Mouse (Mus musculus): Measurements from ENCODE around the gene Tesc. TPM values are rescaled to one million over a fixed set of nuclear protein-coding genes. Genes with fewer than 3 reads are reported as not detected.

Tesc gene
- total and polyA plus RNA-seq, 3 experiments: 0.34 to 0.80 TPM; not detected in 1

- dilution Hi-C loops (cut with MboI; ENCODE audit: extremely low pct_ligation_motif_present, extremely low pct_unique_long_range_greater_than_20kb, low sequenced_read_pairs): no loop called here
- H3K4me1 ChIP-seq (ENCODE audit: control insufficient read depth in 1 of 2, insufficient read depth in 2 of 2): peaks cover 0 to 6% of the 10 kb centered on the region in 2 experiments; a peak in 2 of 4 replicates
Observed at GRCm38 (mm10) chr5:118067984-118068494, 40.5 kb downstream of the Tesc start.

GRCm38 (mm10) chr5:118069315-118069714, 41.8 kb downstream of the Tesc start:
- Histone ChIP-seq H3K9ac (ENCODE audit: insufficient read depth, low read depth) (no peak overlapping the region), H3K27me3 (replicated peaks) (no peaks in the 10 kb centered on the region), H3K4me1 (ENCODE audit: control insufficient read depth in 1 of 2, insufficient read depth in 2 of 2) (peaks cover 0 to 6% of the 10 kb centered on the region in 2 experiments; a peak in 2 of 4 replicates), H3K79me2 (replicated peaks; ENCODE audit: control insufficient read depth, extremely low read depth, insufficient read depth, poor library complexity, severe bottlenecking) (no peaks in the 10 kb centered on the region), H3K4me2 (ENCODE audit: insufficient read depth, low read depth, poor library complexity, severe bottlenecking) (no peak overlapping the region), H3K36me3 (replicated peaks in 1 of 2; ENCODE audit: control insufficient read depth in 1 of 2, insufficient read depth in 1 of 2, low read length in 1 of 2) (peaks cover 79 to 99% of the 10 kb centered on the region in 2 experiments), H3K27ac (ENCODE audit: insufficient read depth, low read depth) (no peak overlapping the region), H3K9me3 (replicated peaks; ENCODE audit: low read length) (no peaks in the 10 kb centered on the region), H3K4me3 (replicated peaks in 1 of 3; ENCODE audit: low read depth in 2 of 3, low read length in 2 of 3, poor library complexity in 1 of 3) (no peak overlapping the region)
- DNase-seq (ENCODE audit: extremely low read depth): peak; percentile 74
- in situ Hi-C loops (cut with MboI; ENCODE audit: low pct_ligation_motif_present, low pct_unique_long_range_greater_than_20kb, low sequenced_read_pairs): no loop called here
- dilution Hi-C loops (cut with MboI; ENCODE audit: extremely low pct_ligation_motif_present, extremely low pct_unique_long_range_greater_than_20kb, low sequenced_read_pairs): no loop called here
- no peak for TF ChIP-seq ZNF384 (IDR thresholded peaks at IDR 0.05; ENCODE audit: low read depth, low read length)
- no peak for TF ChIP-seq CHD1 (IDR thresholded peaks at IDR 0.05; ENCODE audit: low read depth, low read length)
- TF ChIP-seq JUND (conservative IDR thresholded peaks at IDR 0.05; ENCODE audit: low read depth, low read length): no peak
- no peak for TF ChIP-seq MYC (IDR thresholded peaks at IDR 0.05; ENCODE audit: low read depth, low read length)
- TF ChIP-seq USF2 (conservative IDR thresholded peaks at IDR 0.05; ENCODE audit: low read depth, low read length): no peak
- no peak for TF ChIP-seq CHD2 (IDR thresholded peaks at IDR 0.05; ENCODE audit: low read length)
- TF ChIP-seq MXI1 (IDR thresholded peaks at IDR 0.05; ENCODE audit: low read depth, low read length): no peak
- no peak for TF ChIP-seq HCFC1 (IDR thresholded peaks at IDR 0.05; ENCODE audit: low read depth, low read length)
- TF ChIP-seq TCF12 (IDR thresholded peaks at IDR 0.05; ENCODE audit: low read depth, low read length): 0 out of 2 replicates have a peak, but pooled peaks have one; percentile 13
- TF ChIP-seq POLR2AphosphoS2 (IDR thresholded peaks at IDR 0.05; ENCODE audit: low read depth, low read length): no peak
- peak; percentile 91 for TF ChIP-seq SMC3 (IDR thresholded peaks at IDR 0.05; ENCODE audit: low read depth, low read length)
- TF ChIP-seq ZC3H11A (IDR thresholded peaks at IDR 0.05; ENCODE audit: low read depth, low read length): peak; percentile 67
- TF ChIP-seq KAT2A (IDR thresholded peaks at IDR 0.05; ENCODE audit: insufficient replicate concordance, low read length): no peak
- TF ChIP-seq MAFK (IDR thresholded peaks at IDR 0.05; ENCODE audit: insufficient replicate concordance, low read length): no peak
- TF ChIP-seq RCOR1 (conservative IDR thresholded peaks at IDR 0.05; ENCODE audit: low read depth, low read length): no peak
- no peak for TF ChIP-seq SIN3A (IDR thresholded peaks at IDR 0.05; ENCODE audit: low read length)
- no peak for TF ChIP-seq NELFE (IDR thresholded peaks at IDR 0.05; ENCODE audit: low read depth, low read length)
- TF ChIP-seq ZKSCAN1 (IDR thresholded peaks at IDR 0.05; ENCODE audit: borderline replicate concordance, low read depth, low read length): no peak
- TF ChIP-seq ELF1 (IDR thresholded peaks at IDR 0.05; ENCODE audit: low read depth, low read length): no peak
- no peak for TF ChIP-seq NRF1 (IDR thresholded peaks at IDR 0.05; ENCODE audit: low read depth, low read length)
- TF ChIP-seq POLR2A (IDR thresholded peaks at IDR 0.05; ENCODE audit: low read depth, low read length): no peak
- no peak for TF ChIP-seq USF1 (IDR thresholded peaks at IDR 0.05; ENCODE audit: low read depth, low read length)
- TF ChIP-seq CTCF (conservative IDR thresholded peaks at IDR 0.05 in 1 of 2, IDR thresholded peaks at IDR 0.05 in 1 of 2; ENCODE audit: low read depth in 2 of 2, low read length in 2 of 2): peak; percentile 72 to 94
- TF ChIP-seq MAX (IDR thresholded peaks at IDR 0.05; ENCODE audit: low read length): no peak
- TF ChIP-seq ZMIZ1 (IDR thresholded peaks at IDR 0.05; ENCODE audit: low read depth, low read length): no peak
- TF ChIP-seq MEF2A (IDR thresholded peaks at IDR 0.05; ENCODE audit: borderline replicate concordance, low read depth, low read length): no peak; the same call in 1 of the 2 replicates
- no peak for TF ChIP-seq TBP (conservative IDR thresholded peaks at IDR 0.05; ENCODE audit: low read depth, low read length)
- no peak for TF ChIP-seq MAZ (IDR thresholded peaks at IDR 0.05; ENCODE audit: low read depth, low read length)
- no peak for TF ChIP-seq UBTF (IDR thresholded peaks at IDR 0.05; ENCODE audit: low read depth, low read length)

More at GRCm38 (mm10) chr5:118067984-118068494, 40.5 kb downstream of the Tesc start:
- no peak for DNase-seq (ENCODE audit: extremely low read depth)
- no peak overlapping the region for H3K9ac ChIP-seq (ENCODE audit: insufficient read depth, low read depth)
- H3K4me2 ChIP-seq (ENCODE audit: insufficient read depth, low read depth, poor library complexity, severe bottlenecking): no peak overlapping the region
- no peaks in the 10 kb centered on the region for H3K79me2 ChIP-seq (replicated peaks; ENCODE audit: control insufficient read depth, extremely low read depth, insufficient read depth, poor library complexity, severe bottlenecking)
- no peaks in the 10 kb centered on the region for H3K9me3 ChIP-seq (replicated peaks; ENCODE audit: low read length)
- H3K4me3 ChIP-seq (replicated peaks in 1 of 3; ENCODE audit: low read depth in 2 of 3, low read length in 2 of 3, poor library complexity in 1 of 3): no peak overlapping the region
- in situ Hi-C loops (cut with MboI; ENCODE audit: low pct_ligation_motif_present, low pct_unique_long_range_greater_than_20kb, low sequenced_read_pairs): no loop called here
- H3K27me3 ChIP-seq (replicated peaks): no peaks in the 10 kb centered on the region
- peaks cover 74 to 98% of the 10 kb centered on the region in 2 experiments for H3K36me3 ChIP-seq (replicated peaks in 1 of 2; ENCODE audit: control insufficient read depth in 1 of 2, insufficient read depth in 1 of 2, low read length in 1 of 2)
- H3K27ac ChIP-seq (ENCODE audit: insufficient read depth, low read depth): no peak overlapping the region
- no peak for TF ChIP-seq NELFE (IDR thresholded peaks at IDR 0.05; ENCODE audit: low read depth, low read length)
- TF ChIP-seq KAT2A (IDR thresholded peaks at IDR 0.05; ENCODE audit: insufficient replicate concordance, low read length): no peak
- no peak for TF ChIP-seq IRF4 (IDR thresholded peaks at IDR 0.05; ENCODE audit: low read depth, low read length)
- TF ChIP-seq CHD1 (IDR thresholded peaks at IDR 0.05; ENCODE audit: low read depth, low read length): no peak
- no peak for TF ChIP-seq SMC3 (IDR thresholded peaks at IDR 0.05; ENCODE audit: low read depth, low read length)
- TF ChIP-seq ZKSCAN1 (IDR thresholded peaks at IDR 0.05; ENCODE audit: borderline replicate concordance, low read depth, low read length): no peak
- no peak for TF ChIP-seq CTCF (conservative IDR thresholded peaks at IDR 0.05 in 1 of 2, IDR thresholded peaks at IDR 0.05 in 1 of 2; ENCODE audit: low read depth in 2 of 2, low read length in 2 of 2)
- no peak for TF ChIP-seq ZMIZ1 (IDR thresholded peaks at IDR 0.05; ENCODE audit: low read depth, low read length)
- TF ChIP-seq RAD21 (IDR thresholded peaks at IDR 0.05; ENCODE audit: low read depth, low read length): no peak
- no peak for TF ChIP-seq RCOR1 (conservative IDR thresholded peaks at IDR 0.05; ENCODE audit: low read depth, low read length)
- TF ChIP-seq MAX (IDR thresholded peaks at IDR 0.05; ENCODE audit: low read length): no peak
- TF ChIP-seq UBTF (IDR thresholded peaks at IDR 0.05; ENCODE audit: low read depth, low read length): no peak
- TF ChIP-seq HCFC1 (IDR thresholded peaks at IDR 0.05; ENCODE audit: low read depth, low read length): no peak
- TF ChIP-seq USF1 (IDR thresholded peaks at IDR 0.05; ENCODE audit: low read depth, low read length): no peak

Data from CH12.LX (cell line).